Mouse (Mus musculus): Measurements from ENCODE around the gene Arfgef2. TPM values are rescaled to one million over a fixed set of nuclear protein-coding genes. Genes with fewer than 3 reads are reported as not detected.

Gene Arfgef2
- total and polyA plus RNA-seq, 3 experiments: 12.5 to 50.4 (median 45.4) TPM

- TF ChIP-seq EP300 (IDR thresholded peaks at IDR 0.05; ENCODE audit: insufficient read depth, low read depth, low read length) (peak; percentile 52; the same call in 1 of the 2 replicates), POLR2A (IDR thresholded peaks at IDR 0.05; ENCODE audit: insufficient read depth, low read depth, low read length) (peak; percentile 85), CTCF (IDR thresholded peaks at IDR 0.05) (peak; percentile 3; the same call in 1 of the 2 replicates)
- WGBS: under 1% methylated on average over 74 of the region's 80 CpGs
These were observed 100.5 kb downstream of the Arfgef2 start, which contains the start of gene Cse1l for GRCm38 (mm10) chr2:166905711-166906522. Gene Cse1l, plus strand, starts transcription at chr2:166906040.

GRCm38 (mm10) chr2:166906523-166907182, 101.3 kb downstream of the Arfgef2 start:
- under 1% methylated on average over 28 of the region's 28 CpGs for WGBS
- Histone ChIP-seq H3K4me1 (ENCODE audit: control insufficient read depth, insufficient read depth, low read length) (peaks cover 3% of the 10 kb centered on the region), H3K79me2 (replicated peaks; ENCODE audit: control insufficient read depth, insufficient read depth, low read length) (peaks cover 4% of the 10 kb centered on the region), H3K27ac (peak overlapping the region; percentile 95), H3K4me3 (peak overlapping the region; percentile 67), H3K36me3 (ENCODE audit: control insufficient read depth, insufficient read depth, low read length) (no peaks in the 10 kb centered on the region), H3K27me3 (ENCODE audit: control insufficient read depth, insufficient read depth, low read length) (no peaks in the 10 kb centered on the region), H3K9ac (ENCODE audit: low read depth, low read length) (peak overlapping the region; percentile 69)
- TF ChIP-seq POLR2A (IDR thresholded peaks at IDR 0.05; ENCODE audit: insufficient read depth, low read depth, low read length) (no peak), EP300 (IDR thresholded peaks at IDR 0.05; ENCODE audit: insufficient read depth, low read depth, low read length) (no peak), CTCF (IDR thresholded peaks at IDR 0.05) (no peak)
- DNase-seq: peak; percentile 20 to 22
- intact Hi-C loops (cut with DNase I): loop anchor here (5.0 kb wide), 1 partner anchor 96 kb away; no protein-coding TSS in a partner anchor

More at GRCm38 (mm10) chr2:166905711-166906522, 100.5 kb downstream of the Arfgef2 start, which contains the start of gene Cse1l:
- peak within 1 kb of the TSS; percentile 91 for H3K9ac ChIP-seq (ENCODE audit: low read depth, low read length)
- peak within 1 kb of the TSS; percentile 67 for H3K4me3 ChIP-seq
- no peaks in the 10 kb centered on the region for H3K36me3 ChIP-seq (ENCODE audit: control insufficient read depth, insufficient read depth, low read length)
- H3K27ac ChIP-seq: peak within 1 kb of the TSS; percentile 95
- peaks cover 3% of the 10 kb centered on the region for H3K4me1 ChIP-seq (ENCODE audit: control insufficient read depth, insufficient read depth, low read length)
- peak; percentile 97 for DNase-seq
- peaks cover 4% of the 10 kb centered on the region for H3K79me2 ChIP-seq (replicated peaks; ENCODE audit: control insufficient read depth, insufficient read depth, low read length)
- intact Hi-C loops (cut with DNase I): loop anchor here (5.0 kb wide), 1 partner anchor 96 kb away; no protein-coding TSS in a partner anchor
- no peaks in the 10 kb centered on the region for H3K27me3 ChIP-seq (ENCODE audit: control insufficient read depth, insufficient read depth, low read length)

GRCm38 (mm10) chr2:166909729-166910128, 104.3 kb downstream of the Arfgef2 start:
- TF ChIP-seq EP300 (IDR thresholded peaks at IDR 0.05; ENCODE audit: insufficient read depth, low read depth, low read length) (no peak), CTCF (IDR thresholded peaks at IDR 0.05) (no peak), POLR2A (IDR thresholded peaks at IDR 0.05; ENCODE audit: insufficient read depth, low read depth, low read length) (no peak)
- WGBS: 78% methylated on average over 3 of the region's 3 CpGs

GRCm38 (mm10) chr2:166910536-166910935, 105.1 kb downstream of the Arfgef2 start:
- Histone ChIP-seq H3K27me3 (ENCODE audit: control insufficient read depth, insufficient read depth, low read length) (no peaks in the 10 kb centered on the region), H3K79me2 (replicated peaks; ENCODE audit: control insufficient read depth, insufficient read depth, low read length) (peaks cover 10% of the 10 kb centered on the region), H3K36me3 (ENCODE audit: control insufficient read depth, insufficient read depth, low read length) (no peaks in the 10 kb centered on the region), H3K4me1 (ENCODE audit: control insufficient read depth, insufficient read depth, low read length) (peaks cover 3% of the 10 kb centered on the region), H3K4me3 (no peak overlapping the region), H3K27ac (no peak overlapping the region), H3K9ac (ENCODE audit: low read depth, low read length) (no peak overlapping the region)
- no peak for DNase-seq
- TF ChIP-seq POLR2A (IDR thresholded peaks at IDR 0.05; ENCODE audit: insufficient read depth, low read depth, low read length) (no peak), CTCF (IDR thresholded peaks at IDR 0.05) (no peak), EP300 (IDR thresholded peaks at IDR 0.05; ENCODE audit: insufficient read depth, low read depth, low read length) (no peak)
- intact Hi-C loops (cut with DNase I): no loop called here
- 90% methylated on average over 8 of the region's 8 CpGs for WGBS

More at GRCm38 (mm10) chr2:166909729-166910128, 104.3 kb downstream of the Arfgef2 start:
- Histone ChIP-seq H3K27ac (no peak overlapping the region), H3K36me3 (ENCODE audit: control insufficient read depth, insufficient read depth, low read length) (no peaks in the 10 kb centered on the region), H3K4me3 (no peak overlapping the region), H3K27me3 (ENCODE audit: control insufficient read depth, insufficient read depth, low read length) (no peaks in the 10 kb centered on the region), H3K9ac (ENCODE audit: low read depth, low read length) (no peak overlapping the region), H3K79me2 (replicated peaks; ENCODE audit: control insufficient read depth, insufficient read depth, low read length) (peaks cover 10% of the 10 kb centered on the region), H3K4me1 (ENCODE audit: control insufficient read depth, insufficient read depth, low read length) (peaks cover 3% of the 10 kb centered on the region)
- DNase-seq: no peak
- intact Hi-C loops (cut with DNase I): loop anchor here (5.0 kb wide), 1 partner anchor 93 kb away; no protein-coding TSS in a partner anchor

- H3K9ac ChIP-seq (ENCODE audit: low read depth, low read length): no peak overlapping the region
- no peak for DNase-seq
- intact Hi-C loops (cut with DNase I): no loop called here
- no peaks in the 10 kb centered on the region for H3K79me2 ChIP-seq (replicated peaks; ENCODE audit: control insufficient read depth, insufficient read depth, low read length)
- TF ChIP-seq POLR2A (IDR thresholded peaks at IDR 0.05; ENCODE audit: insufficient read depth, low read depth, low read length) (no peak), EP300 (IDR thresholded peaks at IDR 0.05; ENCODE audit: insufficient read depth, low read depth, low read length) (no peak)
- no peaks in the 10 kb centered on the region for H3K4me1 ChIP-seq (ENCODE audit: control insufficient read depth, insufficient read depth, low read length)
- H3K36me3 ChIP-seq (ENCODE audit: control insufficient read depth, insufficient read depth, low read length): 0 out of 2 replicates have a peak, but pooled peaks cover 2% of the 10 kb centered on the region
- H3K27ac ChIP-seq: no peak overlapping the region
- H3K27me3 ChIP-seq (ENCODE audit: control insufficient read depth, insufficient read depth, low read length): no peaks in the 10 kb centered on the region
- 89% methylated on average over 2 of the region's 2 CpGs for WGBS
- H3K4me3 ChIP-seq: no peak overlapping the region
These were observed 118.6 kb downstream of the Arfgef2 start for GRCm38 (mm10) chr2:166923971-166924370.

Measured in heart, adult 2 months (tissue).